Mouse (Mus musculus) heart, postnatal 0 days (tissue): ENCODE results near the gene Tfb1m.

ENCODE experiments used
- CTCF ChIP-seq: IDR thresholded peaks from 2 replicates; pipeline ENCODE4 v1.5.1; 2016; ENCODE audit warnings: antibody characterized with exemption, control low read depth, low read depth
- EP300 ChIP-seq: IDR thresholded peaks from 2 replicates; pipeline ENCODE4 v1.6.1; 2016; ENCODE audit warnings: antibody characterized with exemption, low read depth

DNA sequence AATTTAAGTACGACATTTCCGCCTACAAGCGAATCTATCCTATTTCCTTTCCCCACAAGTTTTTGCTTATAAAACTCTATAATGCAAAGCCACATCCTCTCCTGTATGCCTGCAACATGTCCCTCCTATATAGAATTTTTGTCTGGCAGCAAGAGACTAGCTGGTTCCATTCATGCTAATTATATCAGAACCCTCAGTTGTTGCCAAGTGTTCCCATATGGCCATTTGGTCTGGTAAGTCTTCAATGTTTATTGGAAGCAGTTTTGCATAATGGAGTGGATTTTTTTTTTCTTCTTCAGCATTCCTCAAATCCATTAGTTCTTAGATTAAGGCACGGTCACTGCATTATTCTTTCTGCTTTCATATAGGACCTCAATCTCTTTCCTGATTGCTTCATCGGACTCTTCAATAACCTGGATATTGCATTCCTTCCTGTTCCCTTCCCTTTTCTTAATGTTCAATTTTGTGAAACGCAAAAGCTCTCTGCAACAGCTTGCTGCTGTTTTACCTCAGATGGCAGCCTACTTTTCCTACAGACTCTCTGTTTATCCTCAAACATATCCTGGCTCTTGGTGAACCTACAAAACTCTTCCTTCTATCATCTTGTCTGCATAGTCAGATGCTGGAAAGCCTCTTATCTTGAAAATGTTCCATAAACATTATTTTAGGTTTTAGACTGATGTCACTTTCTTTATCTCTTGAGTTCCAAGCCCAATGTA lies 45.5 kb upstream of the Tfb1m start:
- TF ChIP-seq CTCF = no peak
- no peak for TF ChIP-seq EP300
